Mouse (Mus musculus): ENCODE results near the gene Nek5.
A peak's percentile ranks its signal among the peaks of the same experiment; 100 is the strongest.
"Not testable (repeated sequence)": the region's sequence is repeated elsewhere in the genome, so short reads cannot be mapped to it uniquely, and the experiment has no call there.

Gene Nek5

DNA sequence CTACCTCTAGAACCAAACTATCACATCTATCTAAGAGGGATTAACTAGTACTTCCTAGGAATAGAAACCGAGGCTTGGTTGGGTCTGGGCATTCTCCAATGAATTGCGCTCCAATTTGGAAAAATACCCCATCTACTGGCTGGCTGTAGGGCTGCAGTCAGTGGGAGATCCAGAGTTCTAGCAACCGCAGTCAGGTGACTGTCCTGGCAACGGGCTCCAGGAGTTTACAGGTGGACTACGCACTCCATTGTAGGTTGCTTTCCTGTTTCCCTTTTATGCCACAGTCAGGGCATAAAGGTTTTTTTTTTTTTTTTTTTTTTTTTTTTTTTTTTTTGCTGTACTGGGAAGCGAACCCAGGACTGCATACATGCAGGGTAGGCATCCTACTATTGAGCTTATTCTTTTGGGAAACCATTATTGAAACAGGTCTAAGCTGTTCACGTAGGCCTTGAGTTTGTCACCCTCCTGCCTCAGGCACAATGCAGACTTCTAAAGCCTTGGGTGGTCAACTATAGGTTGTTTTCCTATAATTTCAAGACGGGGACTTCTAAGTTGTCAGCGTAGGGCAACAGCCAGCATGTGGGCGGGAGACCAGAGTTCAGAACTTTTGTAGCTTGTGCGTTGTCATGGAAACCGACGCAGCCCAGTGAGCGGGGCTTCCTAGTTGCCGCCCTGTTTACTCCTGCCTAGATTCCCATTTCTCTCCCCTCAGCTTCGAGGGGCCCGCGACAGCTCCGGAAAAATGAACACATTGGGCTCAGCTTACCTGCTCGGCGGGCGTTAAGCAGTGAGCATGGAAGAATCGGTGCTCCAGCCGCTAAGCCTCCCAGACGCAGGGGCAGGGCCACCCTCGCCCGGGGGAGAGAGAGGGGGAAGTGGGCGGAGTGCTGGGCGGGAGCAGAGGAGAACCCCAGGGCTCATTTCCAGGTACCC lies at the start of gene Nek5:
Gene Nek5, minus strand, starts transcription at position 834 of the 933 bp plus-strand sequence.
- peak; percentile 45 for DNase-seq

DNA sequence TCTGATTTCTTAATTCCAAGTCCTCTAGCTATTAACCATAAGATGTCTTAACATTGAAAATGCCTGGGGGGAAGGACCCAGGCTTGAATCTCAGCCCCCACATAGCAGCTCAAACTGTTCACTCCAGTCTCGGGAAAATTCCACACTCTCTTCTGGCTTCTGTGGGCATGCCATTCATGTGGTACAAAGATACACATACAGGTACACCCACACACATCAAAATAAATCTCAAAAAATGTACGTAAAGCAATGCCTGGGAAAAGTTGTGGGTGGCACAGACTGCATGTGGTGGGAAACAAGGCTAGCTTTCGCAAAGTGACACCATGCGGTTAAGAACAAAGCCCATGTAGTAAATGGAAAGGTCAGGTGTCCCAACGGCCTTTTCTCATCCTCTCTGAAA lies 44.3 kb upstream of the Nek5 start:
- DNase-seq: no peak

DNA sequence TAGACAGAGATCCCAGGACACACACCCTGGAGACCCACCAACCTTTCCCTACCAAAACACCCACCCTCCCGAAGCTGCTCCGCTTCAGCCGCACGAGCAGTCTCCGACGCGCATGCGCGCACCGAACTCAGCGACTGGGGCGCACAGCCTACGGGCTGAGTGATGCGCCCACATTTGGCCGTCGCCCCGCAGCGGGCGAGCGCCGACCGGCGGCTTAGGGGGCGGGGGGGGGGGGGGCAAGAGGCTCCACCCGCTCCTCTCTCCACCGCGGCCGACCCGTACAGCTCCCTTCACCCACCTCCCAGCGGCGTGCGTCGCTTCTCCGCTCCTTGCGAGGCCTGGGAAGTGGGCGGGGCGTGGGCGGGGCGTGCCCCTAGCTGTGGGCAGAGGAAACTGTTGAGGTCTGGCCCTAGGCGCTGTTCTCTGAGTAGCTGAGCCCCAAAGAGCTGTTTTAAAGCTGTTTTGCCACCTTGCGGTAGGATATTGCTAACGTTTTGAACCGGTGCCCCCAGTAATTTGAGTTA lies 41.3 kb upstream of the Nek5 start, which contains the start of gene Nek3:
Gene Nek3, minus strand, starts transcription at position 356 of the 524 bp plus-strand sequence.
- peak; percentile 90 for DNase-seq

DNA sequence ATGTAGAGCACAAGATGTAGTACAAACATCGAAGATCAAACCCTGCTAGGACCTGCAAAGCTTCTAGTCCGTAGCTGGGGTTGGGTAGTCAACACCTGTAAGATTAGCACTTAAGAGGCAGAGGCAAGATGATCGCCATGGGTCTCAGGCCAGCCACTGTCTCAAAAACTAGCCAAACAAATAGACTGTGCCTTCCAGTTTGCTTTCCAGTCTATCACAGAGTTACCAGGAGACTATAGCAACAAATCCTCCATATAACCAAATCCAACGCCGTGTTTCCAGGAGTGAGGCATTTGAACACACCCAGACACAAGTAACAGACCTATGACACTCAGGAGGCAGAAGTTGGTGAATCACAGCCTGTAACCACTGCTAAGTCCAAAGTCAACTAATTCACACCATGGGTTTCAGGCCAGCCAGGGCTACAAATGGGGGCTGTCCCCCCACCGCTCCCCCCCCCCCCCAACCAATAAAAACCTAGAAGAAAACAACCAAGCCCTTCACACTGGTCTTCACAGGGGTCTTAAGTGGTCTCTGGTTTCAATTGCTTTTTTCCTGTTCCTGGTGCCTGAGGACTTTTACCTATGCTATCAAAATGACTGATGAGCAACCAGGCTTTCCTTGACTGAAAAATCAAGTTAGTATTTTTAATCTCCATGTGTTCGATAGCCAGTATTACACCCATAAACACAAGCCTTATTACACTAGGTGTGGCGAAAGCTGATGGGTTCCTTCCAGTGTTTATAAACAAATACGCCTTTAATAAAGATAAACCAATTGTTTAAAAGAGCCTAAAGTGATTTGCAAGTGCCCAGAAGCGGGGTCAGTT lies 40.6 kb upstream of the Nek5 start:
- no peak for DNase-seq

DNA sequence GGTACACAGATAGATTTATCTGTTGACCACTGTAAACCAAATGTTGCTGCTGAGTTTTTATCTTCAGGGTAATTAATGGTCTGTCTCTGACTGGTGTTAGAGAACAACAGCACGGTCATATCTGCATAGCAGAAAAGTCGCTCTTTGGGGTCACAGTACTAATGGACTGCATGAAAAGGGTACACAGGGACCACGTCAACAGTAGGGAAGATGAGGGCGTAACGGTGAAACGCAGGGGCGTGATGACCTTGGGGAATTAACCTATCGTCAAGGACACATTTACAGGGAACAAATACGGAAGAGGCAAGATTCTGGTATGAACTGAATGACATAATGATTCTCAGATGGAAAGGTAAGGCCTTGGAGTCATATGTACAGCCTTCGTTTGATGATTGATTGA lies 39.6 kb upstream of the Nek5 start:
- DNase-seq: no peak

DNA sequence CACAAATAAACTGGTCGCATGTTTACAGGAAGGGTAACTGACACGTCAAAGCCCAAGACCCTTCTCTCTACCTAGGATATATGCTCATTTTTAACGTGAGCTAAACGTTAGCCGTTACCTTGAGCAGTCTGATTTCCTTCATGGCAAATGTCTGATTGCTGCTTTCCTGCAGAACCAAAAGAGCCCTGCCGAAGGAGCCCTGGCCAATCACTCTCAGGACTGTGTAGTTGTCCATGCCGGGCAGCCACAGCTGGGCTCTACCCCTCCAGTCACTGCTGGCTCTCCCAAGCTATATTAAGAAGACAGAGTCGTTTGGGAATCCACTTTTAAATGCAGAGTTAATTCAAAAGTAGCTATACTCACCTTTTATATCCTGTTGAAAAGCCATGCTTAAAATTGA lies 37.4 kb upstream of the Nek5 start:
- DNase-seq: no peak

DNA sequence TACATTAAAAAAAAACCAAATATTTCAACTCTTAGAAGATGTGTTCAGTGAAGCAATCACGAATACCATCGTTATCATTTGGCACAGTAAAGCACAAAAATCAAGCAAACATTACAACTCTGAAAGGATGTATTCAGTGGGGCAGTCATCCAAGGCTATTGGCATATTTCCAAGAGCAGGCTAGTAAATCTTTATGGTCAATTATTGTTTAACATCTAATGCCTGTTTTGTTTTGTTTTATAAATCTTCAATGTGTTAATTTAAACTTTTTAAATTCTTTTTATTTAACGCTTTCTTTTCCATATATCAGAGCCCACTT lies 25.5 kb upstream of the Nek5 start:
- no peak for DNase-seq

DNA sequence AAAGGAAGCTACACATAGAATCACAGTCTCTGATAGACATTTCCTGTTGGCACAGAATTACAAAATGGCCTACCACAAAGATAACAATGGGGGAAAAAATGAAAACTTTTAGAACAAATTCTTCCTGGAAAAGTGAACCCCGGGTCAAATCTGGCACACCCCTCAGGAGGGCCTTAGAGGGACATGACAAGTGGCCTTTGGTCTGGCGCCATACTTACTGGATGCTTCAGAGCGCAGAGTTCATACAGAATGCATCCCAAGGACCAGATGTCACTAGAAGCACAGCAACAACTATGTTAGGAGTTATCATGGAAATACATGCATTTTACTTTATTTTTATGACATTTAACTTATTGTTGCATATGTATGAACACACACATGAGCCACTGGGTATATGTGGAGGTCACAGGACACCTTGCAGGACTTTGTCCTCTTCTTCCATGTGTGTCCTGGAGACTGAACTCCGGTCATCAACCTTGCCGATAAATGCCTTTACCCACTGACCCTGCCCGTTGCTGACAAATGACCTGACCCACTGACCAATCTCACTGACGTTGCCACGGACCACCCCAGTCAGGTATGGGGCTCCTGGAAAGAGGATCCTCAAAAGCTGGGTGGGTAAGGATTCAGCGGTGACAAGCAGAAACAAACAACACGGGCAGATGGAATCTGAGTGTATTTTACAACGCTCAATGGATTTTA lies 24.9 kb upstream of the Nek5 start:
- no peak for DNase-seq

DNA sequence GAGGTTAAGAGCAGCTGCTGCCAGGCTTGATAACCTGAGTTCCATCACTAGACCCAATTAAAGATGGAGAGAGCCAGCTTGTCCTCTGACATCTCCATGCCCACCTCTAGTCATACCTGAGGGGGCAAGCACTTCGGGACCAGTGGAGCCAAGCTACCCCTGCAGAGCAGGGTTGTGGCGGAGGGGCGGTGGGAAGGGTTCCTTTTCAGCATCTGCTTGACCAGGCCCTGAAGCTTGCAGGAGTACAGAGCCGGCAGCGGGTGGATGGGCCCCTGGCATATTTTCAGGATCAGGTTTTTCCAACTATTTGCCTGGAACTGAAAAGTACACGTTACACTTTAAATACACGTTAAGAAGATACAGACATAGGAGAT lies 23.5 kb upstream of the Nek5 start:
- DNase-seq: no peak

DNA sequence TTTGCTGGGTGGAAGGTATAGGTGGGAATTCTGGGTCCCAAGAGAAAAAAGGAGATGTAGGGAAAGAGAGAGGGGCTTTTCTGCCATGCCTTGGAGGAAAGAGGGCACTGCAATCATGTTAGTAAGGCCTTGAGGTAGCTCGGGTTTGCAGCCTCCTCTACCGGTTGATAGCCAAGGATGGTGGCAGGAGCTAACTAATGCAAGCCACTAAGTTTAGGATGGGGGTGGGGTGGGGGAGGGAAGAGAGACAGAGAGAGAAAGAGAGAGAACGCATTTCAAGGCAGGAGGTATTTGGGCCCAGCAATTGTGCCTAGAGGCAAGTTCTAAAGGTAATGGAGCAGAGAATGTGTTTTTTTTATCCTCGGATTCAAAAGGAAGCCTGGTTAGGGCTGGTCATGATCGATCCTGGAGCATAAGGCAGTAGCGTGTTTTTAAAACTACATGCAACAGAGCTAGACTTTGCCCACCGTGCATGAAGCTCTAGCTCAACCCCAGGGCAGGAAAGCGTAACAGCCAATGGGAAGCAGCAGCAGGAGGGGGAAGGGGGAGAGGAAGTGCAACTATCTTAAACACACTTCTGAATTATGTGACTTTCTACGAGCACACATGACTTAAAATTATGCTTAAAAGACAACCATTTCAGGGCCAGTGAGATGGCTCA lies 23.0 kb upstream of the Nek5 start:
- DNase-seq: peak; percentile 9

DNA sequence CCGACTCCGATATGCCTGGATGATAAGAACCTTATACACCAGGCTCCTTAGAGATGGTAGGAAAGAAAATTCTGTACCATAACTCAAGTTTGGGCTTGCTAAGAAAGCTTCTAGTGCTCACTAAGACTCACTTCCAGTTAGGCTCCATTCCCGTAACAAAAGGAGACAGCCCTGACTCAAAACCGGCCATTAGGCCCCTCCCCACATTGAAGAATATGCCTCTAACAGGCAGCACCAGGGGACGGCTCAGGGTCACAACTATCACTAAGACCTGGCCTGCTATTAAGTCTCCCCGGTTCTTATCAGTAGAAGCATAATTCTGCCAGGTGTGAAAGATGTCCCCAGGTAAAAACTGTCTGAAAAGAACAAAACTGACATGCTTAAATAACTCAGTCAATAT lies 21.0 kb upstream of the Nek5 start:
- DNase-seq: no peak

DNA sequence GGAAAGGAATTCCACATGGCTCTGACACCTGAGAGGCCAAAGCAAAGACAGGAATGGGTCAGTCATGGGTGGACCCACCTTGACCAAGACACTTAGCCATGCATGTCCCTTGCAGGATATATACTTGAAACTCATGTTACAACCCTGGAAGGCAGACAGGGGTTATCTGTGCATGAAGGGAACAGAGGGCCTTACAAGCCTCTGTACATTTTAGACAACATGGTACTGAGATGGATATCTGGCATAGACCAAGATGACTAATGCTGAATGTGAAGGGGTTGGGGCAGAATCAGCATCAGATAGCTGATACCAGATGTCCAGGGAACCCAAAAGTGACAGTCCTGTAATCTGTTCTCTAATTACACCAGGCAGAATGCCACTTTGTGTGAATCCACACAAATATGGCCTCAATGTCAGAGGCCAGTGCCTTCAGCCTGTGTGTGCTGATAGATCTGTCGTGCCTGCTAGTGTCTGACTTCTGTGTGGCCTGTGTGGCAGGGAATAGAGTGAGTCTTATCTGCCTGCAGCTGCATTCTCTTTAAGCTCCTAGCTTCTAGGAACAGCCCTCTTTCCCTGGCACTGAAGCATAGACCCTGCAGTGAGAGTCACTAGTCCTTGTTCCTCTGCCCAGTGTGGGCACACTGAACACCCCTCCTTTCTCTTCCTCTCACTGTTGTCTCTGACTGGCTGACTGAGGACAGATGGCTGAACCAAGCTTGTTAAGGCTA lies 19.1 kb upstream of the Nek5 start:
- no peak for DNase-seq

DNA sequence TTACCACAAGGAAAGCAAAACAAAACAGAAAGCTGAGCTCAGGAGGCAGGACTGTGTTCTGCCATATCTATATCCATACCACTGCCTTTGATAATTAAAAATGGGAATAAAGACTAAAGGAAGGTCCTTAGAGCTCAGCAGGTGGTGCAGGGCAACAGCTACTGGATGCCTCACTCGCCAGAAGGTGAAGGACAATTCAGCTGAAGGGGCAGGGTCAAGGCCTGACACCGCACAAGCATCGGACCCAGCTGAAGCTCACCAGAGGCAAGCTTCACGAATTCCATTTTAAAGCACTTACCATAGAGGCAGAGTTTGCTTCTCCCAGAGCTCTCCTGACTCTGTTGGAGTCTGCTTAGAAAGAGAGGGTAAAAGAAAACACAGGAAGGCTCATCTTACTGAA lies 17.7 kb upstream of the Nek5 start:
- DNase-seq: no peak

DNA sequence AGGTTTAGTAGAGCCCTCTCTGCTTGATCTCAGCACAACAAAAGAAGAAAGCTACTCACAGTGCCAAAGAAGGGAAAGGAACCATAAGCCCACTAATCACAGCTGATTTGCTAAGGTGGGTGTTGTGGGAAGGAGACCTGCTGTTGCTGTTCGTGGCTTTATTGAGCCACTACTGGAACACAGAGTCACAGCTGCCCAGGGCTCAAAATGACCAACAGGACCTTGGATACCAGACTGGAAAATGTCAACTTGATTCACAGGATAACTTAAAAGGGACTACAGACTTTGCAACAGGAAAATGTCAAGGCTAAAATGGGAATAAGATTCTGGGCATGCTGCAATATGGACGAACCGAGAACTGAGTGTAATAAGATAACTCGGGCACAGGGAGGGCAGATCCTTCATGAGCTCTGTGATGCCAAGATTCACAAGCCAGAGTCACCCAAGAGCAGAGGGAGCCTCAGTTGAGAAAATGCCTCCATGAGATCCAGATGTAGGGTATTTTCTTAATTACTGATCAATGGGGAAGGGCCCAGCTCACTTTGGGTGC lies 17.1 kb upstream of the Nek5 start:
- DNase-seq: no peak

DNA sequence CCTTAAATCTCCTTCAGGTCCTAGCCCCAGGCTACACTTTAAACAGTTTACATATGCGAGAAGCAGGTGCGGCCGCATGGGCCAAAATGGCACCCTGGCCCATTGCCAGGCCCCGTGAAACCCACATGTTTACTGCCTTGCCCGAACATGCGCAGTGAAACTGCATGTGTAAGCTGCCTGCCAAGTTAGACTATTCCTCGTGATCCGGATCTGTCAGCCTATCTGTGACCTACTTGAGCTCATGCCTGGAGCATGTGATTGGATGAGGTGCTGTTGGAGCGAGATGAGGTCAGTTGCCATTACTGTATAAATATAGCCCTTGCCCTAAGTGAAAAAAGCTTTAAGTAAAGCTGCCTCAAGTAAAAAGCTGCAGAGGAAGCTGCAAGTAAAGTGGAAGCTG lies 11.6 kb upstream of the Nek5 start:
- not testable (repeated sequence) for DNase-seq

DNA sequence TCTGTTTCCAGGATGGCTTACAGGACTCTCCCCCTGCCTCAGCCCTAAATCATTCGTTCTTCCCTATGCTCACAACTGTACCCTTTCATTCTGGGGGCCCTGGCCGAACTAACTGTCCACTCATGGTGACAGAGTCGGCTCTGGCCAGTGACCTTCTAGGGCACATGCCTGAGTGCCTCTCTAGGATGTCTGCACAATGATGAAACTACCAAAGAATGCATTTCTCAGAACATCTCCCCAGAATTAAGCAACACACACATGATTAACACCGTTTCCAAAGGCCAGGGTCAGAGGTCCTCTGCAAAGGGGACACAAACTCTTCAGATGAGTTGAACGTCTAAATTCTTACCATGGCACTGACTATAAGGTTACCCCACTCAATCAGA lies 9.9 kb upstream of the Nek5 start:
- DNase-seq: no peak

DNA sequence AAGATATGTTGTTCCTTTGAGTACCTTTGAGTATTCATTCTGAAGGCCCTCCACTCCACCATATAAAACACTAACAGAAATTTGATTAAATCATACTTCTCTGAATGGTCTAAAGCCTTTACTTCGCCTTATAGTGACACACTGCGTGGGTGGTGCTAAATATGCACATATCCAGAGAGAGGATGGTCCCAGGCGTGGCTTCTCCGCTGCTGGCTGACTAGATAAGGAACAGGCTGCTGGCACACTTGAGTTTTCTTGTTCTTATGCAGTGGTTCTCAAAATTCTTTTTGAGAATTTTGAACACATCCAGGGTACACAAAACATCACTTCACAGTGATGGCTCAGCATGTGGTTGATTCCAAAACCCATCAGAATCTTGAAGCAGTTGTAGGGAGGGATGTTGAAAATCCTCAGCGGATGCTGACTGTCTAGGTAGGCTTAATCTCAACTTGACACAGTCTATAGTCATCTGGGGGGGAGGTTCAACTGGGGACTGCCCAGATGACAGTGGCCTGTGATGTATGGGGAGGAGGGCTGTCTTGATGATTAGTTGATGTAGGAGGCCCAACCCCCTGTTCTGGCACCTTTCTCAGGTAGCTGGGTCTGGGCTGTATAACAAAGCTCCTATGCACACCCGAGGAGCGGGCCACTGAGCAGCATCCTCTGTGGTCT lies 9.4 kb upstream of the Nek5 start:
- DNase-seq: no peak

DNA sequence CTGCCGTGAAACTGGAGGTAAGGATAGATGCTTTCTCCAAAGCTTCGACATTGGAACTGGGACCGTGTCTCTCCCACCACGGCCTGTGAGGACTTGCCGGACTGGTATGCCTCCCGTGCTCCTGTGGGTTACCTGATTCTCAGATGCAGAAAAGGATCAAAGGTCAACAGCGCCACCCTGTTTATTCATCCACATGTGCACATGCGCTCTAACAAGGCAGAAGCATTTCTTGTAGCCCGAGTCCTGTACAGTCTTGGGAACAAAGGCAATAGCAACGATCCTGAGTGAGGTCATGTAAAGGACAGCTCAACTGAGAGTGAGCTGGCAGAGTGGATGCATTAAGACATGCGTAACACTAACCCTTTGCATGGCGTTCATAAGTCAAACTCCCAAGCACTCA lies 7.2 kb upstream of the Nek5 start:
- DNase-seq: no peak

DNA sequence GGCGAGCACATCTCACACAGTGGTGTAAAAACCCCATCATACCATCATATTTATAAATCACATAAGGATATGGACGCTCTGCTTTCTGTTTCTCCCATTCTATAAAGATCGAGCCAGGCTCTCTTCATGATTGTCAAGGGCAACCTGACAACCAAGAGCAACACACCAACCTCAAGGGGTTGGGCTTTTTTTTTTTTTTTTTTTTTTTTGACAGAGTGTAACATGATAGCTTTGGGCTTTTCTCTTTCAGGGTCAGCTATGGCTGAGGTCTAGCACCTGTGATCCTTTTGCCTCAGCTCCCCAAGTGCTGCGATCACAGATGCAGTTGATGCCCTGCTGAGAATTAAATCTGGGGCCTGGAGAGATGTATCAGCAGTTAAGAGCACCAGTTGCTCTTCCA lies 17.8 kb downstream of the Nek5 start:
- DNase-seq: no peak

DNA sequence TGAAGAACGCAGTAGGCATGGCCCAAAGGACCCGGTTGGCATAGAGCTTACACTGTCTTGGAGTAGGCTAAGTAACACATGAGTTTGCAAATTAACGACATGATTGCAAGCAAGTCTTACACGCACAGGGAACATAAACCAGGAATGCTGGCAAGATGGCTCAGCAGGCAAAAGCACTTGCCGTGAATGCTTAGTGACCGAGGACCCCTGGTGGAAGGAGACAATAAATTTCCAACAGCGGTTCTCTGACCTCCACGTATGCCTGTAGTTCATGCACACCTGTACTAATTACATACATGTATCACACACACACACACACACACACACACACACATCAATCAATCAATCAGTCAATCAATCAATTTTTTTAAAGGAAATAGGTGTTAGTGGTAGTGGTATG lies 33.3 kb downstream of the Nek5 start:
- DNase-seq: no peak

DNA sequence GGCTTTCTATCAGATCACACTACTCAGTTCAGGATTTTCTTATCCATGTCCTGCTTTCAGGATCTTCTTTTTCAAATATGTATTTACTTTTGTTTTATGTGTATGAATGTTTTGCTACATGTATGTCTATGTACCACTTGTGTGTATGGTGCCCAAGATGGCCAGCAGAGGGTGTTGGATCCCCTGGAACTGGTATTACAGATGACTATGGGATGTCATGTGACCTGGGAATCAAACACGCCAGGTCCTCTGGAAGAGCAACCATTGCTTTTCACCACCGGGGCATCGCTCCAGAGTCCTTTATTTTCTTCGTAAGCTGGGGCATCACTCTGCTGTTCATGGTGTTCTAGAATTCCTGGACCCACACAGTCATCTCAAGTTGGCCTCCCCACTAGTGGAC lies 35.6 kb downstream of the Nek5 start:
- DNase-seq: no peak

All from thymus, postnatal 14 days (tissue).